Comparison of ENCODE assay signal across 8 mouse cellular contexts in the genomic region with DNA sequence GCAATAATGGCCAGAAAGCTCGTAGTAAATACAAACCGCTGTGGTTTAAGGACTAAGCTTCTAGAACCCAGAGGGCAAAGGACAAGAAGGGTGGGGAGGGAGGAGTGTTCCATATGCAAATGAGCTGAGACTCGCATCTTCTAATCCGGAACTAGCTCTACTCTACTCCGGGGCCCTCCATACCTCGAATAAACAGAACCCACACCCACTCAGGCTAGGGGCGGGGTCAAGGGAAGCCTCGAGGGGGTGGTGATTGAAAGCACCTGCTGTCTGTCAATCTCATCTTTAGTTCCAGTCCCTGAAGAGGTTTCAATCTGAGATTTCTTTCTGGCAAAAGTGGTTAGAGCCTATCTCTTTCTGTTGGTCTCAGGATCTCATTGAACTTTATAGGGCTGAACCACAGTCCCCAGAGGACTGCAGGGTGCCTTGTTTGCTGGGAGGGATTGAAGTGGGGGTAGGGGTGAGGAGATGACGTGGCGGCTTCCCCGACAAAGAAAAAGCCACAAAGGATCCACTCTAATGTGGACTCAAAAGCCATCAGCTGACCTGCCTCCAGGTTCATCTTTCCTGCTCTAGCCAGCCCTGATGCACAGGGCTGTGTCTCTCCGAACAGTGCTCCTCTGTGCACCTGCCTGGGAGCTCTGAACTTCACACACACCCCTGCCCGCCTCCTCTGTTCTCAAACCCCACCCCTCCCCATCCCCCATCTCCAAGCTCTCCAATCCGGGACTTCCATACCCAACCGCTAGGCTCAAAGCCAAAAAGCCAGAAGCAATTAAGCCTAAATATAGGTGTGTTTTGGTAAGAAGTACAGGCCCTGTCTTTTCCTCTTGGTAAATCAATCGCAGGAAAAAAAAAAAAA. TPM values are rescaled to one million over a fixed set of nuclear protein-coding genes. Genes with fewer than 3 reads are reported as not detected.
DNase-seq lines count a peak whose midpoint lies in the region; ATAC-seq lines count a peak whose summit lies in the region.

No protein-coding gene starts in this region.

- H3K9me3 ChIP-seq in heart, embryonic 10.5 days: no peaks in the 10 kb centered on the region
- H3K9me3 ChIP-seq in intestine, embryonic 14.5 days (ENCODE audit: control insufficient read depth, low read length): no peaks in the 10 kb centered on the region
- no peaks in the 10 kb centered on the region for H3K9me3 ChIP-seq in lung, embryonic 15.5 days

- intact Hi-C loops in heart, postnatal 14 days (cut with DNase I): no loop called here

- peak; percentile 47 for ATAC-seq in intestine, embryonic 14.5 days (replicated peaks; ENCODE audit: low FRiP score, low TSS enrichment, low read depth)
- ATAC-seq in lung, embryonic 15.5 days (ENCODE audit: borderline replicate concordance, extremely low read depth, low FRiP score, low TSS enrichment): peak; percentile 46; the same call in 1 of the 2 replicates

- H3K4me3 ChIP-seq in heart, embryonic 10.5 days: peak overlapping the region; percentile 32
- H3K4me3 ChIP-seq in intestine, embryonic 14.5 days (ENCODE audit: low read depth, low read length): no peak overlapping the region
- no peak overlapping the region for H3K4me3 ChIP-seq in lung, embryonic 15.5 days

- H3K4me2 ChIP-seq in intestine, embryonic 14.5 days (ENCODE audit: low read length): no peak overlapping the region
- H3K4me2 ChIP-seq in lung, embryonic 15.5 days: peak overlapping the region; percentile 26; the same call in 1 of the 2 replicates

- 6% methylated on average over 16 of the region's 16 CpGs for WGBS in heart, embryonic 10.5 days
- 9% methylated on average over 16 of the region's 16 CpGs for WGBS in intestine, embryonic 14.5 days
- 10% methylated on average over 16 of the region's 16 CpGs for WGBS in lung, embryonic 15.5 days

- no peak for DNase-seq in heart, embryonic 10.5 days (ENCODE audit: low spot score)
- no peak for DNase-seq in heart, postnatal 14 days
- peak; percentile 28 for DNase-seq in c-Kit-positive CD71-negative TER-119-negative erythroid progenitor cells, embryonic 14.5 days (ENCODE audit: low read depth)
- no peak for DNase-seq in intestine, embryonic 14.5 days (ENCODE audit: low spot score)
- peak; percentile 73 for DNase-seq in splenic B cell, adult 2 months (ENCODE audit: low read depth, low spot score)
- no peak for DNase-seq in layer of hippocampus, adult 9-11 months
- DNase-seq in layer of hippocampus, adult 11-12 months (ENCODE audit: low spot score): no peak

- H3K9ac ChIP-seq in intestine, embryonic 14.5 days (ENCODE audit: low read length): no peak overlapping the region
- H3K9ac ChIP-seq in lung, embryonic 15.5 days: no peak overlapping the region

- peak overlapping the region; percentile 12; the same call in 1 of the 2 replicates for H3K27ac ChIP-seq in heart, embryonic 10.5 days
- H3K27ac ChIP-seq in intestine, embryonic 14.5 days (ENCODE audit: low read depth): no peak overlapping the region
- peak overlapping the region; percentile 13; the same call in 1 of the 2 replicates for H3K27ac ChIP-seq in lung, embryonic 15.5 days

- no peaks in the 10 kb centered on the region for H3K36me3 ChIP-seq in heart, embryonic 10.5 days
- H3K36me3 ChIP-seq in intestine, embryonic 14.5 days (ENCODE audit: control insufficient read depth, insufficient read depth, low read length): no peaks in the 10 kb centered on the region
- H3K36me3 ChIP-seq in lung, embryonic 15.5 days: no peaks in the 10 kb centered on the region
- no peaks in the 10 kb centered on the region for H3K36me3 ChIP-seq in splenic B cell, adult 2 months (ENCODE audit: control insufficient read depth, insufficient read depth, low read length, poor library complexity, severe bottlenecking)

- peaks cover 24% of the 10 kb centered on the region for H3K4me1 ChIP-seq in heart, embryonic 10.5 days
- peaks cover 13% of the 10 kb centered on the region for H3K4me1 ChIP-seq in intestine, embryonic 14.5 days (replicated peaks; ENCODE audit: control insufficient read depth, insufficient read depth, low read length)
- peaks cover 24% of the 10 kb centered on the region for H3K4me1 ChIP-seq in lung, embryonic 15.5 days

- H3K27me3 ChIP-seq in heart, embryonic 10.5 days (ENCODE audit: insufficient read depth, poor library complexity, severe bottlenecking): peaks cover 49% of the 10 kb centered on the region
- H3K27me3 ChIP-seq in intestine, embryonic 14.5 days (replicated peaks; ENCODE audit: control insufficient read depth, insufficient read depth, low read length): peaks cover 19% of the 10 kb centered on the region
- peaks cover 23% of the 10 kb centered on the region for H3K27me3 ChIP-seq in lung, embryonic 15.5 days
- no peaks in the 10 kb centered on the region for H3K27me3 ChIP-seq in splenic B cell, adult 2 months (ENCODE audit: control insufficient read depth, insufficient read depth, low read length, poor library complexity, severe bottlenecking)

RNA-seq across cellular contexts. Expression of a gene that starts 4.6 kb away (rescaled TPM):
- 0.10 and 0.68 TPM in 2 replicates for polyA plus RNA-seq in heart, embryonic 10.5 days (2016; fragmentation: Nextera tagmentation; extraction: Ambion mirVana)
- under 1 TPM; 0.29 to 0.31 TPM for total RNA-seq in heart, postnatal 14 days (2021)
- polyA plus RNA-seq in intestine, embryonic 14.5 days (2014; fragmentation: Nextera tagmentation; extraction: Ambion mirVana): 2.3 and 3.6 TPM in 2 replicates
- polyA plus RNA-seq in lung, embryonic 15.5 days (2015; fragmentation: Nextera tagmentation; extraction: Ambion mirVana): 9.5 and 10.5 TPM in 2 replicates

RNA-seq across cellular contexts. Expression of a gene that starts 32.8 kb away (rescaled TPM):
- polyA plus RNA-seq in heart, embryonic 10.5 days (2016; fragmentation: Nextera tagmentation; extraction: Ambion mirVana): not detected in 2 replicates
- 1 to 10 TPM; 1.3 to 1.6 TPM for total RNA-seq in heart, postnatal 14 days (2021)
- not detected in 2 replicates for polyA plus RNA-seq in intestine, embryonic 14.5 days (2014; fragmentation: Nextera tagmentation; extraction: Ambion mirVana)
- 0.09 TPM in 1 of 2 replicates, not detected in the other for polyA plus RNA-seq in lung, embryonic 15.5 days (2015; fragmentation: Nextera tagmentation; extraction: Ambion mirVana)

Comparison
In these comparisons a context has a peak if more than half of its experiments do, and no peak if none do; other contexts are left out.
1. DNase-seq: peak in c-Kit-positive CD71-negative TER-119-negative erythroid progenitor cells, embryonic 14.5 days (single experiment) and splenic B cell, adult 2 months (single experiment); none in heart, embryonic 10.5 days (single experiment), heart, postnatal 14 days (0 of 2), intestine, embryonic 14.5 days (single experiment), layer of hippocampus, adult 9-11 months (single experiment) and layer of hippocampus, adult 11-12 months (single experiment).